Mouse (Mus musculus): ENCODE results near the gene Lsm3. TPM values are rescaled to one million over a fixed set of nuclear protein-coding genes. Genes with fewer than 3 reads are reported as not detected.
"Not testable (repeated sequence)": the region's sequence is repeated elsewhere in the genome, so short reads cannot be mapped to it uniquely, and the experiment has no call there.

The Lsm3 gene
- 252 and 279 TPM in 2 replicates for polyA plus RNA-seq (2014; fragmentation: Nextera tagmentation; extraction: Ambion mirVana)

- Histone ChIP-seq H3K9ac (replicated peaks; ENCODE audit: low read depth, low read length) (peak within 1 kb of the TSS; percentile 76), H3K4me1 (ENCODE audit: control insufficient read depth, insufficient read depth, low read length) (peaks cover 11% of the 10 kb centered on the region), H3K9me3 (ENCODE audit: control insufficient read depth, low read depth, low read length) (no peaks in the 10 kb centered on the region), H3K27me3 (ENCODE audit: control insufficient read depth, insufficient read depth, low read length) (no peaks in the 10 kb centered on the region), H3K4me3 (ENCODE audit: low read depth, low read length) (peak within 1 kb of the TSS; percentile 90), H3K27ac (ENCODE audit: low read length) (peak within 1 kb of the TSS; percentile 62), H3K4me2 (replicated peaks; ENCODE audit: low read depth, low read length) (peak within 1 kb of the TSS; percentile 52), H3K36me3 (ENCODE audit: control insufficient read depth, insufficient read depth, low read length) (peaks cover 27% of the 10 kb centered on the region)
- WGBS = under 1% methylated on average over 78 of the region's 80 CpGs
- peak; percentile 98 for ATAC-seq (ENCODE audit: insufficient number of reproducible peaks, insufficient read depth, low FRiP score, low read depth)
Observed at GRCm38 (mm10) chr6:91515545-91516449, at the start of gene Lsm3, which contains the start of gene Xpc. Lsm3 (plus strand) TSS chr6:91515928. Xpc (minus strand) TSS chr6:91515888.

- 89% methylated on average over 1 of the region's 1 CpGs for WGBS
- no peaks in the 10 kb centered on the region for H3K27me3 ChIP-seq (ENCODE audit: control insufficient read depth, insufficient read depth, low read length)
- H3K9ac ChIP-seq (replicated peaks; ENCODE audit: low read depth, low read length) = no peak overlapping the region
- H3K4me3 ChIP-seq (ENCODE audit: low read depth, low read length) = no peak overlapping the region
- H3K27ac ChIP-seq (ENCODE audit: low read length) = no peak overlapping the region
- no peaks in the 10 kb centered on the region for H3K9me3 ChIP-seq (ENCODE audit: control insufficient read depth, low read depth, low read length)
- H3K4me2 ChIP-seq (replicated peaks; ENCODE audit: low read depth, low read length) = no peak overlapping the region
- H3K36me3 ChIP-seq (ENCODE audit: control insufficient read depth, insufficient read depth, low read length) = peaks cover 51% of the 10 kb centered on the region
- ATAC-seq (ENCODE audit: insufficient number of reproducible peaks, insufficient read depth, low FRiP score, low read depth) = no peak
- peaks cover 6% of the 10 kb centered on the region; the same call in 1 of the 2 replicates for H3K4me1 ChIP-seq (ENCODE audit: control insufficient read depth, insufficient read depth, low read length)
Observed at GRCm38 (mm10) chr6:91467106-91467505, 48.6 kb upstream of the Lsm3 start.

GRCm38 (mm10) chr6:91470712-91471111, 45.0 kb upstream of the Lsm3 start:
- Histone ChIP-seq H3K4me2 (replicated peaks; ENCODE audit: low read depth, low read length) (no peak overlapping the region), H3K4me1 (ENCODE audit: control insufficient read depth, insufficient read depth, low read length) (peaks cover 19% of the 10 kb centered on the region), H3K36me3 (ENCODE audit: control insufficient read depth, insufficient read depth, low read length) (peaks cover 30% of the 10 kb centered on the region), H3K27me3 (ENCODE audit: control insufficient read depth, insufficient read depth, low read length) (no peaks in the 10 kb centered on the region), H3K4me3 (ENCODE audit: low read depth, low read length) (no peak overlapping the region), H3K9me3 (ENCODE audit: control insufficient read depth, low read depth, low read length) (no peaks in the 10 kb centered on the region), H3K27ac (ENCODE audit: low read length) (no peak overlapping the region), H3K9ac (replicated peaks; ENCODE audit: low read depth, low read length) (no peak overlapping the region)
- WGBS = 85% methylated on average over 2 of the region's 2 CpGs
- no peak for ATAC-seq (ENCODE audit: insufficient number of reproducible peaks, insufficient read depth, low FRiP score, low read depth)

- peaks cover 19% of the 10 kb centered on the region for H3K4me1 ChIP-seq (ENCODE audit: control insufficient read depth, insufficient read depth, low read length)
- peaks cover 24% of the 10 kb centered on the region; the same call in 1 of the 2 replicates for H3K36me3 ChIP-seq (ENCODE audit: control insufficient read depth, insufficient read depth, low read length)
- H3K9me3 ChIP-seq (ENCODE audit: control insufficient read depth, low read depth, low read length); H3K27me3 ChIP-seq (ENCODE audit: control insufficient read depth, insufficient read depth, low read length); H3K4me3 ChIP-seq (ENCODE audit: low read depth, low read length); H3K9ac ChIP-seq (replicated peaks; ENCODE audit: low read depth, low read length); H3K27ac ChIP-seq (ENCODE audit: low read length); ATAC-seq (ENCODE audit: insufficient number of reproducible peaks, insufficient read depth, low FRiP score, low read depth); H3K4me2 ChIP-seq (replicated peaks; ENCODE audit: low read depth, low read length): not testable (repeated sequence)
- WGBS = 86% methylated on average over 3 of the region's 3 CpGs
Observed at GRCm38 (mm10) chr6:91471427-91471826, 44.3 kb upstream of the Lsm3 start.

- 31% methylated on average over 6 of the region's 6 CpGs for WGBS
- H3K36me3 ChIP-seq (ENCODE audit: control insufficient read depth, insufficient read depth, low read length) = peaks cover 18% of the 10 kb centered on the region
- peak overlapping the region; percentile 79 for H3K4me3 ChIP-seq (ENCODE audit: low read depth, low read length)
- H3K27me3 ChIP-seq (ENCODE audit: control insufficient read depth, insufficient read depth, low read length) = no peaks in the 10 kb centered on the region
- H3K9me3 ChIP-seq (ENCODE audit: control insufficient read depth, low read depth, low read length) = no peaks in the 10 kb centered on the region
- peak overlapping the region; percentile 64 for H3K9ac ChIP-seq (replicated peaks; ENCODE audit: low read depth, low read length)
- no peak for ATAC-seq (ENCODE audit: insufficient number of reproducible peaks, insufficient read depth, low FRiP score, low read depth)
- H3K27ac ChIP-seq (ENCODE audit: low read length) = peak overlapping the region; percentile 80; the same call in 1 of the 2 replicates
- peaks cover 19% of the 10 kb centered on the region for H3K4me1 ChIP-seq (ENCODE audit: control insufficient read depth, insufficient read depth, low read length)
- H3K4me2 ChIP-seq (replicated peaks; ENCODE audit: low read depth, low read length) = peak overlapping the region; percentile 83
Observed at GRCm38 (mm10) chr6:91472319-91472718, 43.4 kb upstream of the Lsm3 start.

GRCm38 (mm10) chr6:91472868-91473804, 42.6 kb upstream of the Lsm3 start, which contains the start of the genes Chchd4 and Tmem43:
Chchd4 (minus strand) TSS chr6:91473546.
Tmem43 (plus strand) TSS chr6:91473703.
- H3K27ac ChIP-seq (ENCODE audit: low read length) = peak within 1 kb of the TSS; percentile 80
- peak within 1 kb of the TSS; percentile 88 for H3K4me2 ChIP-seq (replicated peaks; ENCODE audit: low read depth, low read length)
- ATAC-seq (ENCODE audit: insufficient number of reproducible peaks, insufficient read depth, low FRiP score, low read depth) = peak; percentile 98
- no peaks in the 10 kb centered on the region for H3K9me3 ChIP-seq (ENCODE audit: control insufficient read depth, low read depth, low read length)
- under 1% methylated on average over 74 of the region's 74 CpGs for WGBS
- no peaks in the 10 kb centered on the region for H3K27me3 ChIP-seq (ENCODE audit: control insufficient read depth, insufficient read depth, low read length)
- H3K4me1 ChIP-seq (ENCODE audit: control insufficient read depth, insufficient read depth, low read length) = peaks cover 19% of the 10 kb centered on the region
- H3K9ac ChIP-seq (replicated peaks; ENCODE audit: low read depth, low read length) = peak within 1 kb of the TSS; percentile 69
- H3K4me3 ChIP-seq (ENCODE audit: low read depth, low read length) = peak within 1 kb of the TSS; percentile 79
- peaks cover 19% of the 10 kb centered on the region for H3K36me3 ChIP-seq (ENCODE audit: control insufficient read depth, insufficient read depth, low read length)

- Histone ChIP-seq H3K27me3 (ENCODE audit: control insufficient read depth, insufficient read depth, low read length) (no peaks in the 10 kb centered on the region), H3K27ac (ENCODE audit: low read length) (peak overlapping the region; percentile 63; the same call in 1 of the 2 replicates), H3K4me1 (ENCODE audit: control insufficient read depth, insufficient read depth, low read length) (peaks cover 19% of the 10 kb centered on the region), H3K4me2 (replicated peaks; ENCODE audit: low read depth, low read length) (peak overlapping the region; percentile 88), H3K9ac (replicated peaks; ENCODE audit: low read depth, low read length) (peak overlapping the region; percentile 69), H3K4me3 (ENCODE audit: low read depth, low read length) (peak overlapping the region; percentile 79), H3K36me3 (ENCODE audit: control insufficient read depth, insufficient read depth, low read length) (peaks cover 26% of the 10 kb centered on the region), H3K9me3 (ENCODE audit: control insufficient read depth, low read depth, low read length) (no peaks in the 10 kb centered on the region)
- under 1% methylated on average over 27 of the region's 27 CpGs for WGBS
- peak; percentile 5 for ATAC-seq (ENCODE audit: insufficient number of reproducible peaks, insufficient read depth, low FRiP score, low read depth)
Observed at GRCm38 (mm10) chr6:91473805-91474440, 41.8 kb upstream of the Lsm3 start.
